Mouse (Mus musculus): ENCODE results near the gene Map3k10.

Gene Map3k10

DNA sequence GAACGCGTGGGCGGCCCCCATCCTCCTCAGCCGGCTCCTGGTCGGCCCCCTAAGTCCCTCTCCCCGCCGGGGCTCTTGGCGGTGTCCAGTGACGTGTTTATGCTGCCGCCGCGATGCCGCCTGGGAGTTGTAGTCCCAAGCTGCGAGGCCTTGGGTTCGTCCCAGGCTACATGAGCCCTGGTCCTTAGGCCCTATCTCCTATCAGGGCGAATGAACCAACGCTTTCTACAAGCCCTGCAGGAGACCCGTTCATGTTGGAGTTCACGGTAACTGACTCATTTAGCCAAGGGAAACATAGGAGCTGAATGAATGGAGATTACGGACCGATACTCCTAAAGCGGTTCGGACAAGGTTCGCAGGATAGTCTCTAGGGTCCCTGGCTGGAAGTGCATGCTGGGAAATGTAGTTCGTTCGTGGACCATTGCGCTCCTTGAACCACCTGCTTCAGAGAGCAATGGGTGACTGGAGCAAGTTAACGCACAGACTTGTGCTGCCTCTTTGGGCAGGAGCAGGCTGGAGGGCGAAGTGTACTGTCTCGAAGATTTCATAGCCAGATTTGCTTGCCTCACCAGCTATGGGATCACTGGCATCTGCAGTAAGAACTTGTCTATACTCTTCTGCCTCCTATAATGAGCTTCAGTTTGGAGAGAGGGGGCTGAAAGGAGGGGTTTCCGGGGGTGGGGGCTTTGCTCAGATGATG lies at the start of gene Map3k10:
Map3k10 (minus strand) TSS at position 77 of the 700 bp plus-strand sequence.
- peak; percentile 92 for DNase-seq

- DNase-seq: no peak
Measured at GRCm38 (mm10) chr7:27721951-27722350, 47.6 kb upstream of the Map3k10 start.

GRCm38 (mm10) chr7:27710402-27710801 lies 36.0 kb upstream of the Map3k10 start:
- DNase-seq: no peak

DNA sequence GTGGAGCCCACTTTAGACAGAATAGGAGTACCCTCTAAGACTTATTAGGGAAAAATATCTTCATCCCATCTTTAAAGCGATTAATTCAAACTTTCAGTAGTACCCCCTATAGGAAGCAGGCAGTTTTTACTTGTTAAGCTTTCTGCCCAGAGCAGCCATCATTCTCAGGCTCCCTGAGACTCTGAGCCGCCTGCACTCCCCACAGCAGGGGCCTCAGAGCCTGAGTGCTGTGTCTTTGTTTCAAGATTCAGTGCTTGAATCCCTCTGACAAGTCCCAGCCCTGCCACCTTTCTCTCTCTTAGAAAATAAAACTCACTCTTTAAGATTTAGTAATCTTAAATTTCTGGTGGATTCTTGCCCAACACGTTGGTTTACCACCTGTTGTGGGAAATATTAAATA lies 22.3 kb upstream of the Map3k10 start:
- no peak for DNase-seq

GRCm38 (mm10) chr7:27691076-27691475 lies 16.7 kb upstream of the Map3k10 start:
- DNase-seq: peak; percentile 31

DNA sequence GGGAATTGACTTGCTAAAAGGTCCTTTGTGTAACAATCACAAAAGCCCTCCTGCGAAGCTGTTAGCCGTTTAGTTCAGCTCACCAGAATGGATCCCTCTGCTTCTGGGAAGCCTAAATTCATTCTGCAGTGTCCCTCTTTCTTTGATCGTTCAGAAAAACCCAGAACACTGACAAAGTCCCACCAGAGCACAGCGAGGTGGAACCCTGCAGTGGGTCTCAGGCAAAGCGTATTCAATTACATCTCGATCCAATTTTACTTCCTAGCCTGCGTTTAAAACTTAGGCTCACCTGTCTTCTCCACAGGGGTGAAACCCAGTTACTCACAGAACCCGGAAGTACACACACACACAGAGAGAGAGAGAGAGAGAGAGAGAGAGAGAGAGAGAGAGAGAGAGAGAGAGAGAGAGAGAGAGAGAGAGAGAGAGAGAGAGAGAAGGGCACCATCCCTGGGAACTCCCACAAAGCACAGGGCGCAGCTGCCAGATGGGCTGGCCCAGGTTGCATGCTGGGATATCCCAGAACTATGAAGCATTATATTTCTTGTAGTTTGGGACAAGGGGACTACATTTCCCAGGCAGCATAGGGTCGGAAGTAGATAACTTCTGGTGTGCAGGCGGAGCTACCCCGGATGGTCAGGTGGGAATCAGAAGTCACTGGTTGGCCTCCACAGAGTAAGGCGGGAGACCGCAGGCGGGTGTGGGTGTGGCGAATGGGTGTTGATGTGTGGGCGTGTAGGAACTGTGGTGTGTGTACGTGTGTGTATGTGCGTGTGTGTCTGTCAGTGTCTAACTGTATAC lies 14.6 kb upstream of the Map3k10 start, which contains the start of gene Zfp607b:
Zfp607b (plus strand) TSS at position 526 of the 798 bp plus-strand sequence.
- DNase-seq: peak; percentile 86

- DNase-seq: no peak
Measured at GRCm38 (mm10) chr7:27688246-27688788, 13.9 kb upstream of the Map3k10 start.

- DNase-seq: no peak
Measured at GRCm38 (mm10) chr7:27687836-27688235, 13.4 kb upstream of the Map3k10 start.

- DNase-seq: no peak
Measured at GRCm38 (mm10) chr7:27687043-27687442, 12.6 kb upstream of the Map3k10 start.

GRCm38 (mm10) chr7:27685681-27686080 lies 11.3 kb upstream of the Map3k10 start:
- no peak for DNase-seq

DNA sequence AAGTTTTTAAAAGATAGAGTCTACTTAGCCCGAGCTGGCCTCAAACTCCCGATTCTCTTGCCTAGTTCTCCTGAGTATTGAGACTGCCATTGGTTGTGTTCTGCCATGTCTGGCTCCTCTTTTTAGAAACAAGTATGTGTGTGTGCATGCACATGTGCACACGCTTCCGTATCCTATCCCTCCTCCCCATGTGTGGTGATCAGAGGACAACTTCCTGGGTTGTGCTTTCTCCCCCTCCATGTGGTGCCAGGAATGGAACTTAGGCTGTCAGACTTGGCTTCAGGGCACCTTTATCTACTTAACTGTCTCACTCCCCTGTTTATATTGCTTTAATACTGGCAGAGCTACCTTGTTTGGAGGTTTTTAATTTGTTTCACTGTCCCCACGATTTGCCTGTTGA lies 10.8 kb upstream of the Map3k10 start:
- DNase-seq: no peak

GRCm38 (mm10) chr7:27683218-27683617 lies 8.8 kb upstream of the Map3k10 start:
- DNase-seq: no peak

DNA sequence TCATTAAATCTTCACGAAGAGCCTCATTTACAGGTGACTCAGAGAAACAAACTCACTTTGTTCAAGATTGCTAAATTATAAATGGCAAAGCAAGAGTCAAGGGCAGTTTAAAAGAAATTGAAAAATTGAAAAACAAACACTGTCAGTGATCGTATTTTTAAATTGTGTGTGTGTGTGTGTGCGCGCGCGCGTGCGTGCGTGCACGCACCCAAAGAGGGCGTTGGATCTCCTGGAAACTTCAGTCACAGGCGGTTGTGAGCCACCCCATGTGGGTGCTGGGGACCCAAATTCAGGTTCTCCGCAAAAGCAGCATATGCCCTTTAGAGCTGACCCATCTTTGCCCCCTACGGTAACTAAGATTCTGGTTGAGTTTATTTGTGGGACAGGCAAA lies 819 bp upstream of the Map3k10 start:
- no peak for DNase-seq

- DNase-seq: no peak
Measured at GRCm38 (mm10) chr7:27674195-27674521, 240 bp downstream of the Map3k10 start.

DNA sequence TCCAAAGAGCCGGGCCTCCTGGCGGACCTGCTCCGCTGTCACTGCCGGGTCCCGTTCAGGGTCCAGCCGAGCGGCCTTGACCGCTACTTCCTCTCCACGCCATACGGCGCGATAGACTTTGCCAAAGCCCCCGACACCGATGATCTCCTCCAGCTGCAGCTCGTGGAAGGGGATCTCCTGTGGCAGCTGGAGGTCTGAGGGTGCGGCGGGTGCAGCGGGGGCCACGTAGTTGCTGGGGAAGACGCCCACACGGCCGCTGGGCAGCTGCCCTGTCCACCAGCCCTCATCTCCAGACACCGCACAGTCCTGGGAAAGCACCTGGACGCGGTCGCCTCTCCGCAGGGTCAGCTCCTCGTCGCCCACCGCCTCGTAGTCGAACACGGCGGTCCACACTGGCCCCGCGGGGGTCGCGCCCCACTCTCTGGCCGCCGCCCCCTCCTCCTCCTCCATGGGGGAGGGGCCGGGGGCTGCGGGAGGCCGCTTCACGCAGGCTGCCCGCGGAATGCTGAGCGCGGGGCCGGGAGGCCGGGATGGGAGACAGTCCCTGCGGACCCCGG lies 745 bp downstream of the Map3k10 start:
- DNase-seq: no peak

- no peak for DNase-seq
Measured at GRCm38 (mm10) chr7:27673064-27673574, 1.3 kb downstream of the Map3k10 start.

GRCm38 (mm10) chr7:27662038-27662437 lies 12.4 kb downstream of the Map3k10 start:
- no peak for DNase-seq

GRCm38 (mm10) chr7:27658712-27659663 lies 15.4 kb downstream of the Map3k10 start:
- no peak for DNase-seq

DNA sequence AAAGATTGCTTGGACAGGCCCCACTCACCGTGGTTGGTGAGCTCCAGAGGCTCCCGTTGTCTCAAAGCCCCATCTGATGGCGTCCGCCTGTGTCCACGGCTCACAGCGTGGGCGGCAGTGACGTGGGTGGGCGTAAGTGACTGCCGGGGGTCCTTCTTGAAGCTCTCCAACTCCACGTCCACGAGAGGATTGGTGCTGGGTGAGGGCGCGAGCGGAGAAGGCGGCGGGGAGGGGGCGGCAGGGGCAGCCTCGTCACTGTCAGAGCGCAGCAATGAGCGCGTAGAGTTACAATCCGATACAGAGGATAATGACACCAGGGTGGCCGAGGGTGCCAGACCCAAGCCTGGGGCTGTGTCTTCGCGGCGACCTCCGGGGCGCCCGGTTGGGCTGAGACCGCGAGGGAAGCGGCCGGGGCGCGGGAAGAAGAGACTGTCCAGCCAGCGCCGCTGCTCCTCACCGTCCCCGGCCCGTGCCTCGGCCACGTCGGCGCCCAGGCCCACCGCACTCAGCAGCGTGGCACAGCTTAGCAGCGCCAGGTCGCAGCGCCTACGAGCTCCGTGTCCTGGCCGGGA lies 16.5 kb downstream of the Map3k10 start:
- no peak for DNase-seq

GRCm38 (mm10) chr7:27656600-27656999 lies 17.8 kb downstream of the Map3k10 start:
- DNase-seq: no peak

- DNase-seq: no peak
Measured at GRCm38 (mm10) chr7:27655545-27655944, 18.9 kb downstream of the Map3k10 start.
